Mouse (Mus musculus) thymus, postnatal 10 days (tissue): ENCODE data around the gene Nr1d1.

Experiments
- DNase-seq, 2 experiments: peaks; one replicate each; pipeline ENCODE4 v3.0.0; 2021; ENCODE audit warnings: low spot score in 2 of 2

Gene Nr1d1

DNA sequence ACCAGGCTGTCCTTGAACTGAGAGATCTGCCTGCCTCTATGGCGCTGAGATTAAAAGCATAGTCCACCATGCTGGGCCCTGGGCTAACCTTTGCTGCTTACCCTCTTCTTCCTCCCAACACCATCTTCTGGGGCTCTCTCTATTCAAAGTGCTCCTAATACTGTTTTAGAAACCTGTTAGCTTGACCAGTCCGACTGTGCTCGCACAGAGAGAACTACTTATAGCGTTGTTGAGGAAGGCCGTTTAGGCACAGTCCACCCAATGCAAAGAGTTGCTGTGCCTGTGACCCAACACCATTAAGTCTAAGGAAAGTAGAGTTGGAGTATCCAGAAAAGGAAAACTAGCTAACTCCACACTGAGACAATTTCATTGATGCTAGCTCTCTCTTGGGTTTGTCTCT is 13.0 kb upstream of the Nr1d1 start:
- DNase-seq = no peak

- DNase-seq = no peak
Measured at GRCm38 (mm10) chr11:98787691-98788090, 12.6 kb upstream of the Nr1d1 start.

GRCm38 (mm10) chr11:98787229-98787628 is 12.1 kb upstream of the Nr1d1 start:
- no peak for DNase-seq

GRCm38 (mm10) chr11:98786359-98787214 is 11.5 kb upstream of the Nr1d1 start:
- DNase-seq = peak; percentile 86 to 91

GRCm38 (mm10) chr11:98785772-98786281 is 10.7 kb upstream of the Nr1d1 start:
- peak; percentile 64 to 75 for DNase-seq

DNA sequence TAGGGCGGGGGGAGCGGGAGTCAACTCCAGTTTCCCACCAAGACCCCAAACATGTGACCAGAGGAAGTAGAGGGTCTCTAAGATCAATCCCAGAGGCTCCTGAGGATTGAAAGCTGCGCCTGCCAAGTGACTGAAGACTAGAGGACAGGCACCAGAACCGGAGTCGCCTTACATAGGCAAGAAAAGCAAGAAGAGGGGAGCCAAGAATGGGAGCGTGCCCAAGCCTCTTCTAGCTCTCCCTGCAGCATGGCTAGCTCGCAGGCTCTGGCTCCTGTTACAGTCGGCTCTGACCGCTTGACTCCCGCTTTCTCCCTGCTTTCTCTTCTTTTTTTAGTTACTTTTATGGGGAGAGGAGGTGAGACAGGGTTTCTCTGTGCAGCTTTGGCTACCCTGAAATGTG is 10.1 kb upstream of the Nr1d1 start:
- no peak for DNase-seq

DNA sequence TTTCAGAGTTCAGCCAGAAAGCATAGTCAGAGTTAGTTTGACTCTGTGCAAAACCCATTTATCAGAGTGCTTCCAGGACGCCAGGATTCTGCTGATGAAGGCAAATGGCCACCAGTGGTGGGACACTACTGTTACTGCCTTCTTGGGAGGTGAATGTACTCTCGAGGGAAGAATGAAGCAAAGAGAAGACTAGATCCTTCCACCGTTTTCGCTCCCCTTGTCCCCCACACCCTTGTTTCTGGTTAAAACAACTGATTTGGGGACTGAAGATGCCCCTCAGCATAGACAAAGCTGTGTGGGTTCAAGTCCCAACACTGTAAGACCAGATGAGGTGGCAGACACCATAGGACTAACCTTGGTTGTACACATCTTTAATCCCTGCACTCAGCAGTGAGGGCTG is 9.0 kb upstream of the Nr1d1 start:
- no peak for DNase-seq

GRCm38 (mm10) chr11:98783236-98783696 is 8.1 kb upstream of the Nr1d1 start:
- peak; percentile 64 to 69 for DNase-seq

GRCm38 (mm10) chr11:98782651-98783235 is 7.6 kb upstream of the Nr1d1 start:
- no peak for DNase-seq

DNA sequence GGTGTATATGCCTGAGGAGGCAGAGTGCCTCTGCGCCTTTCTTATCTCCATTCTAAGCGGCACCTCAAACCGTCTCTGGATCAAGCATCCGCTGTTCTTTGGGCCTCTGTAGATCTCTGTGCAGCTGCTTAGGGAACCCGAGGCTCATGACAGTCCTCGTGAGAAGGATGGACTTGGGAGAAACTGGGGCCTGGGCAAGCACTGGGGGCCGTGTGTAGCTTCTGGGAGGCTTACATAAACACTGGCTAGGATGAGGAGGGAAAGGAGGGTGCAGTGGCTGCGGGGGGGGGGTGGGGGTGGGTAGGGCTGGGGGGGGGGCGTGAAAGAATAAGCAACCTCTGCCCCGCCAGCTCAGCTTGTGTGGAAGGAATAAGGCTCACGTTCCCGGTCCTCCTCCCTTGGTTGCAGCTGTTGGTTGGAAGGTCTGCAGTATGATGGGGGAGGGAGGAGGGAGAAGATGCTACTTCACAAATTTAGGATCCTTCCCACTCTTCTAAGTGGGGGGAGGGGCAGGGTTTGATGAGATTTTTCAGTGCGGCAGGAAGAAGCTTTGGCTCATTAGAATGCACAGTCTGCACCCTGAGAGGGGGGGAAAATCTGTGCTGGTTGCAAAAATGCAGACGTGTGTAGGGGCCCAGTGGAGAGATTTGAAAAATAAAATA is 6.8 kb upstream of the Nr1d1 start:
- no peak for DNase-seq

DNA sequence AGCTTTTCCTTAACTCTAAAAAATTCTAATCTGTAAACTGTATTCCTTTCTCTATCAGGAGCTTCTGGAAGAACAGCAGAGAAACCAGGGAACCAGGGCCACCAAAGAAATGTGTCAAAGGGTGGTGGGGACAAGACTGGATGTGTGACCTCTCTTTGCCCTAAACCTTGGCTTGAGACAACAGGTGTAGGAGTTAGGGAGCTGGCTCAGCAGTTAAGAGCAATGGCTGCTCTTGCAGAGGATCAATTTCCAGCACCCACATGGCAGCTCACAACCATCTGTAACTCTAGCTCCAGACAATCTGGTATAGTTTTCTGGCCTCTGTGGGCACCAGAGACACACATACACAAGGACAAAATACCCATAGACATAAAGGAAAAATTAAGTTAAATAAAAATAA is 2.8 kb upstream of the Nr1d1 start:
- no peak for DNase-seq

GRCm38 (mm10) chr11:98776843-98777590 is 1.9 kb upstream of the Nr1d1 start:
- DNase-seq = no peak

DNA sequence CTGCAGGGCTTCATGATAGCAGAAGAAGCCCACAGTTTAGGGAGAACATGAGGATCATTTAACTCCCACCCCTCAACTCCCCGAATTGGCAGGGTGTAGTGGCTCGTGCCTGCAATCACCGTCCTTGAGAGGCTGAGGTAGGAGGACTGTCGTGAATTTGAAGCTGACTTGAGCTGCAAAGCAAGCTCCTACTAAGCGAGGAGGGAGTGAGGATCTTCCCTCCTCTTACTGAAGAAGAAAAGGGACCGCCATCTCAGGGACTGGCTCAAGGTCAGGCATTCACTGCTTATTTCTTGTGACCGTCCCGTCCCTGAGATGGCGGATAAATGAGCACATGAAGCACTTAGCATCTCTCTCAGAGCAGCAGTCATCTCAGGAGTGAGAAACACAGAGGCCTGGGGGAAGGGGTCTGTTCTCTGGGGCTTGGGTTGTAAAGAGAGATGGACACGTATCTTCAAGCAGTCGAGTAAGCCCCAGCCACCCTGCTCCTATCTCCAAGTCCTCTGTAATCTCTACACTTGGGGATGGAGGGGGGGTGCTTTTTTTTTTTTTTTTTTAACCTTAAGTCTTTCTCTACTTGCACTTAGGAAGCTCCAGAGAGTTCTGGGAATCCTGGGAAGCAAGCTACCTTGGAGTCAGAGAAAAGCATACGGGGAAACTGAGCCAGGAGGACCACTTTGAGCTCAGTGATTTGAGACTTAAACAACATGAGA is 1.1 kb upstream of the Nr1d1 start:
- DNase-seq = no peak

- peak; percentile 79 to 80 for DNase-seq
Measured at GRCm38 (mm10) chr11:98775348-98776051, 367 bp upstream of the Nr1d1 start.

GRCm38 (mm10) chr11:98773635-98774295 is 1.4 kb downstream of the Nr1d1 start:
- DNase-seq = peak; percentile 92 to 95

DNA sequence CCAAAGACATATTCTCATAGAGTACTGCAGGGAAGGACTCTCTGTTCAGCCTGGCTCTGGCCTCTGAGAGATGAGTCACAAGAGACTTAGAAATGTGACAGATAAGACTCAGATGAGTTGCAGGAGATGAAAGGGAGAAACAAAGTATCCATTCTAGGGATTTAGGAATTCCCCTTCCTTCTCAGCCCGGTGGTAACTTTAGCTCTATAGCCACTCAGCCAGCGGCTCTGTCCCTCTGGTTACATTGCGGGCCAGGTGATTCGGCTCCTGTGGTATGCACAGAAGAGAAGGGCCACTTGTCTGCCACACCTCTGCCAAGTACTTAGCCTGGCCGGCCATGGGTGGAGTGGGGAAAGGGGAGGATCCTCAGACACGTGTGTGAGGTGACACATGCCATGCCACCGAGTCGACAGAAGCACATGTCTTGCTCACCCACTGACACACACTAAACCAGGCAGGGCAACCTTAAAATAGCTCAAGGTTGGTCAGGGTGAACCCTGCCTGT is 2.4 kb downstream of the Nr1d1 start:
- no peak for DNase-seq

DNA sequence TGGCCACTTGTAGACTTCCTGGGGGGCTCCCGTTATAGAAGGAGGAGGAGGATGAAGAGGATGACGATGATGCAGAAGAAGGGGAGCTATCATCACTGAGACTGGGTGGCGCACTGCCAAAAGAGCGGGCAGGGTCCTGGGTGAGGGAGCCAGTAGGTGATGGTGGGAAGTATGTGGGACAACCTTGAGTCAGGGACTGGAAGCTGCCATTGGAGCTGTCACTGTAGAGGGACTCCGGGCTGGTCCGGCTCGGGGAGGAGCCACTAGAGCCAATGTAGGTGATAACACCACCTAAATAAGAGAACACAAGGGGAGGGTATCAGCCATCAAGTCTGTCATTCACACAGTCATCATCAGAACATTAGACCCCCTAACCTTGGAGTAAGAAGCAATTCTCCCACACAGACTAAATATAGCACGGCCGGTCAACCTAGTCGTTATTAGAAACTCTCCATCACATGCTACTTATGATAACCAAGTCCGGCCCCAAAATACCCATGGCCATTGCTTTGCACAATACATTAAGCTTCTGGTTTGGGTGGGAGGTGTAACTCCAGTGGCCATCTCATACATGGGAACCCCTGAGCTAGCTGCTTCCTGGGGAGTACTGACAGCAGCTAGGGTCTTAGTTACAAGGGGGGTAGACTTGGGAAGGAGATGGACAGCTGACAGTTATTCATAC is 3.1 kb downstream of the Nr1d1 start:
- DNase-seq = no peak

GRCm38 (mm10) chr11:98771131-98771530 is 4.0 kb downstream of the Nr1d1 start:
- DNase-seq = no peak
